Mouse (Mus musculus): ENCODE data around the gene Uchl3. TPM values are rescaled to one million over a fixed set of nuclear protein-coding genes. Genes with fewer than 3 reads are reported as not detected.

Gene Uchl3
- polyA plus RNA-seq, 1 experiment: 67.9 TPM

- Histone ChIP-seq H3K4me3 (ENCODE audit: insufficient read depth, low read depth, low read length) (peak overlapping the region; percentile 88), H3K27ac (replicated peaks; ENCODE audit: low read depth, low read length) (peak overlapping the region; percentile 41; the same call in 1 of the 2 replicates), H3K4me1 (ENCODE audit: control insufficient read depth, insufficient read depth, insufficient read length, low read length) (0 out of 2 replicates have a peak, but pooled peaks cover 2% of the 10 kb centered on the region)
Measured at GRCm38 (mm10) chr14:101729972-101730692, 76.4 kb downstream of the Uchl3 start.

- H3K4me3 ChIP-seq (ENCODE audit: insufficient read depth, low read depth, low read length): no peak overlapping the region
- H3K27ac ChIP-seq (replicated peaks; ENCODE audit: low read depth, low read length): no peak overlapping the region
- peaks cover 2% of the 10 kb centered on the region; the same call in 1 of the 2 replicates for H3K4me1 ChIP-seq (ENCODE audit: control insufficient read depth, insufficient read depth, insufficient read length, low read length)
Measured at GRCm38 (mm10) chr14:101733542-101734303, 80.0 kb downstream of the Uchl3 start.

- H3K4me1 ChIP-seq (ENCODE audit: control insufficient read depth, insufficient read depth, insufficient read length, low read length): peaks cover 2% of the 10 kb centered on the region; the same call in 1 of the 2 replicates
- no peak overlapping the region for H3K4me3 ChIP-seq (ENCODE audit: insufficient read depth, low read depth, low read length)
- no peak overlapping the region for H3K27ac ChIP-seq (replicated peaks; ENCODE audit: low read depth, low read length)
Measured at GRCm38 (mm10) chr14:101737501-101737900, 83.7 kb downstream of the Uchl3 start.

Other genes starting within 250 kb of the Uchl3 start
- gene Tbc1d4, start 44.8 kb upstream of the Uchl3 start, polyA plus RNA-seq (2012; ENCODE audit: insufficient read depth, insufficient read length, missing spikeins): 25.0 and 28.3 TPM in 2 replicates
- 123 and 160 TPM in 2 replicates for gene Commd6, start 13.3 kb upstream of the Uchl3 start, polyA plus RNA-seq (2012; ENCODE audit: insufficient read depth, insufficient read length, missing spikeins)
- gene Gm9922, start 75.8 kb downstream of the Uchl3 start, polyA plus RNA-seq (2012; ENCODE audit: insufficient read depth, insufficient read length, missing spikeins): 5.8 TPM in 1 of 2 replicates, not detected in the other
- gene Lmo7, start 76.0 kb downstream of the Uchl3 start, polyA plus RNA-seq (2012; ENCODE audit: insufficient read depth, insufficient read length, missing spikeins): 6.6 and 17.4 TPM in 2 replicates

All from brown adipose tissue, adult 24 weeks (tissue).